Mouse (Mus musculus) MEL (cell line): ENCODE results near the gene Olfr935.

ENCODE experiments used
- BHLHE40 ChIP-seq: IDR thresholded peaks from 2 replicates; pipeline ENCODE4 v1.6.1; 2012; ENCODE audit warnings: low read depth, mild to moderate bottlenecking, inconsistent platforms, low read length, improper control_type of control experiment, borderline replicate concordance
- EP300 ChIP-seq, 2 experiments: IDR thresholded peaks; 2 replicates each; pipeline ENCODE4 v1.6.1; 2011; ENCODE audit warnings: improper control_type of control experiment in 2 of 2, low read length in 2 of 2, low read depth in 1 of 2, mild to moderate bottlenecking in 1 of 2
- MAZ ChIP-seq: IDR thresholded peaks from 2 replicates; pipeline ENCODE4 v1.6.1; 2012; ENCODE audit warnings: low read depth, mild to moderate bottlenecking, inconsistent platforms, low read length, improper control_type of control experiment
- MEF2A ChIP-seq: IDR thresholded peaks from 2 replicates; pipeline ENCODE4 v1.6.1; 2014; ENCODE audit warnings: low read depth, mild to moderate bottlenecking, inconsistent platforms, low read length, improper control_type of control experiment; ENCODE audit not compliant: poor library complexity, insufficient replicate concordance, severe bottlenecking; ENCODE audit errors: extremely low read depth
- NELFE ChIP-seq: IDR thresholded peaks from 2 replicates; pipeline ENCODE4 v1.6.1; 2011; ENCODE audit warnings: low read depth, low read length, improper control_type of control experiment
- POLR2AphosphoS2 ChIP-seq: IDR thresholded peaks from 2 replicates; pipeline ENCODE4 v1.6.1; 2011; ENCODE audit warnings: low read length, improper control_type of control experiment
- RAD21 ChIP-seq: IDR thresholded peaks from 2 replicates; pipeline ENCODE4 v1.6.1; 2011; ENCODE audit warnings: mild to moderate bottlenecking, low read depth, low read length, improper control_type of control experiment
- TAL1 ChIP-seq: IDR thresholded peaks from 2 replicates; pipeline ENCODE4 v1.6.1; 2012; ENCODE audit warnings: mild to moderate bottlenecking, inconsistent platforms, low read length, moderate library complexity, mixed read lengths
- USF1 ChIP-seq: IDR thresholded peaks from 2 replicates; pipeline ENCODE4 v1.6.1; 2014; ENCODE audit warnings: low read depth, mild to moderate bottlenecking, inconsistent platforms, low read length, improper control_type of control experiment, moderate library complexity

DNA sequence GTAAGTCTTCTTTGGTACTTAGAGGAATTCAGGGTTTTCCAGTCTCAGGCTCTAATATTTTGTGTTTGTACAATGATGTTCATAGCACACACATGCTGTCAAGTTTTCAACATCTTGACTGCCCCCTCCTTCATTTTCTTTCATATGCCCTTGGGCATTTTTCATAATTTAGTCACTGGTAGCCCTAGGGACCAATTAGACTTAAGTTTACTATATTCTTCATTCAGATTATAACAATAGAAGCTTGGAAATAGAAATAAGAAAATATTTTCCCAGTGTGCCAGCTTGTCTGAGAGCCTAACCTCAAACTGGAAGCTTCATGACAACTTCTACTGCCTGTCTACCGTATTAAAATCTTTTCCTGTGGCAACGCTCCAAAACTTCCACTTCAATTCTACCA is 11.3 kb downstream of the Olfr935 start, which contains the start of gene Olfr934:
- no peak for TF ChIP-seq MAZ
- no peak for TF ChIP-seq EP300 (IDR thresholded peaks at IDR 0.05; ENCODE audit: low read depth in 1 of 2, low read length in 2 of 2)
- no peak for TF ChIP-seq BHLHE40
- TF ChIP-seq NELFE, result no peak
- no peak for TF ChIP-seq MEF2A
- no peak for TF ChIP-seq USF1
- no peak for TF ChIP-seq POLR2AphosphoS2
- TF ChIP-seq TAL1, result no peak
- TF ChIP-seq RAD21, result no peak
